Mouse (Mus musculus): ENCODE measurements around the gene 0610040J01Rik.

GRCm38 (mm10) chr5:63943291-63943690 is 131.1 kb downstream of the 0610040J01Rik start:
- TF ChIP-seq CTCF (IDR thresholded peaks at IDR 0.05; ENCODE audit: low read depth, low read length) (no peak), GATA1 (IDR thresholded peaks at IDR 0.05; ENCODE audit: borderline replicate concordance, low read length) (no peak)

Data from G1E (cell line).